Mouse (Mus musculus) CD8-positive naive resting alpha-beta T cell, adult 57 days (primary cell): Measurements from ENCODE around the gene Tmco5. TPM values are rescaled to one million over a fixed set of nuclear protein-coding genes. Genes with fewer than 3 reads are reported as not detected.

Experiments
- total RNA-seq: library from RNA; stranded (reverse); gene quantifications from one replicate; pipeline ENCODE4 v1.2.4, GENCODE M21; 2023

Tmco5 gene
- not detected for total RNA-seq

DNA sequence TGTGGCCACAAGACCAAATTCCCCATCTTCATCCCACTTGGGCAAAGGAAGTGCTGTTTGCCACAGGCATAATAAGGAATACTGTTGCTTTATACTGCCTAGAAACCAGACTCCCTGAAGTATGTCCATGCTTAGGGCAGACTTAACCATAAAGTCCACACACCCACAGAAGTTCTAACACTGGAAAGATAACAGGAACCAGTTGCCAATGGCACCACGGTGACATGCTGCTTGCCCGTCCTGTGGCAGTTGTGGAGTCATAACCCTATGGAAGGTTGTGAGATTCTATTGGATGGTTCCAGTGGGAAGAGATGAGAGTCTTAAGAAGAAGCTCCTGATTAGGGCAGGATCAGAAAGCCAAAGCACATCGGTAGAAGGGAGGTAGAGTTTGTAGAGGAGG is at the start of gene Tmco5:
Tmco5 (plus strand) TSS at position 301 of the 400 bp plus-strand sequence.

Other genes with a start within 250 kb of the Tmco5 start
- gene Spred1, start 242.7 kb downstream of the Tmco5 start, total RNA-seq, result 7.4 TPM